Mouse (Mus musculus): ENCODE data around the gene Cela2a. TPM values are rescaled to one million over a fixed set of nuclear protein-coding genes. Genes with fewer than 3 reads are reported as not detected.

The Cela2a gene
- polyA plus RNA-seq (2016; fragmentation: Nextera tagmentation; extraction: Ambion mirVana) = not detected in 2 replicates

- 65% methylated on average over 5 of the region's 5 CpGs for WGBS
- H3K36me3 ChIP-seq = no peaks in the 10 kb centered on the region
- H3K4me3 ChIP-seq = no peak within 1 kb of the TSS
- no peaks in the 10 kb centered on the region for H3K27me3 ChIP-seq (ENCODE audit: insufficient read depth, poor library complexity, severe bottlenecking)
- DNase-seq (ENCODE audit: low spot score) = no peak
- H3K4me1 ChIP-seq = peaks cover 19% of the 10 kb centered on the region
- H3K9me3 ChIP-seq = no peaks in the 10 kb centered on the region
- H3K27ac ChIP-seq = no peak within 1 kb of the TSS
Observed at GRCm38 (mm10) chr4:141826060-141826459, at the start of gene Cela2a. Cela2a (minus strand) TSS chr4:141826160.

- Histone ChIP-seq H3K4me3 (peak overlapping the region; percentile 74), H3K27me3 (ENCODE audit: insufficient read depth, poor library complexity, severe bottlenecking) (no peaks in the 10 kb centered on the region), H3K27ac (peak overlapping the region; percentile 93), H3K36me3 (peaks cover 16% of the 10 kb centered on the region), H3K9me3 (no peaks in the 10 kb centered on the region), H3K4me1 (peaks cover 72% of the 10 kb centered on the region)
- no peak for DNase-seq (ENCODE audit: low spot score)
- WGBS = 7% methylated on average over 8 of the region's 8 CpGs
Observed at GRCm38 (mm10) chr4:141875481-141876108, 49.6 kb upstream of the Cela2a start.

GRCm38 (mm10) chr4:141874601-141875460 is 48.9 kb upstream of the Cela2a start, which contains the start of gene Efhd2:
Efhd2 (minus strand) TSS chr4:141874920.
- Histone ChIP-seq H3K9me3 (no peaks in the 10 kb centered on the region), H3K4me3 (peak within 1 kb of the TSS; percentile 74), H3K27me3 (ENCODE audit: insufficient read depth, poor library complexity, severe bottlenecking) (no peaks in the 10 kb centered on the region), H3K4me1 (peaks cover 74% of the 10 kb centered on the region), H3K27ac (peak within 1 kb of the TSS; percentile 93), H3K36me3 (peaks cover 24% of the 10 kb centered on the region)
- peak; percentile 98 for DNase-seq (ENCODE audit: low spot score)
- WGBS = under 1% methylated on average over 73 of the region's 73 CpGs

GRCm38 (mm10) chr4:141874111-141874600 is 48.2 kb upstream of the Cela2a start:
- no peaks in the 10 kb centered on the region for H3K9me3 ChIP-seq
- peak overlapping the region; percentile 74 for H3K4me3 ChIP-seq
- WGBS = under 1% methylated on average over 19 of the region's 19 CpGs
- peak overlapping the region; percentile 93 for H3K27ac ChIP-seq
- no peak for DNase-seq (ENCODE audit: low spot score)
- peaks cover 30% of the 10 kb centered on the region for H3K36me3 ChIP-seq
- H3K4me1 ChIP-seq = peaks cover 74% of the 10 kb centered on the region
- H3K27me3 ChIP-seq (ENCODE audit: insufficient read depth, poor library complexity, severe bottlenecking) = no peaks in the 10 kb centered on the region

GRCm38 (mm10) chr4:141872977-141873376 is 47.0 kb upstream of the Cela2a start:
- no peak for DNase-seq (ENCODE audit: low spot score)
- Histone ChIP-seq H3K9me3 (no peaks in the 10 kb centered on the region), H3K27me3 (ENCODE audit: insufficient read depth, poor library complexity, severe bottlenecking) (no peaks in the 10 kb centered on the region), H3K36me3 (peaks cover 41% of the 10 kb centered on the region), H3K27ac (peak overlapping the region; percentile 93), H3K4me3 (peak overlapping the region; percentile 74), H3K4me1 (peaks cover 80% of the 10 kb centered on the region)
- 56% methylated on average over 9 of the region's 9 CpGs for WGBS

GRCm38 (mm10) chr4:141871909-141872308 is 45.9 kb upstream of the Cela2a start:
- Histone ChIP-seq H3K27me3 (ENCODE audit: insufficient read depth, poor library complexity, severe bottlenecking) (no peaks in the 10 kb centered on the region), H3K27ac (peak overlapping the region; percentile 50), H3K4me3 (peak overlapping the region; percentile 74), H3K36me3 (peaks cover 45% of the 10 kb centered on the region), H3K9me3 (no peaks in the 10 kb centered on the region), H3K4me1 (peaks cover 91% of the 10 kb centered on the region)
- 51% methylated on average over 9 of the region's 9 CpGs for WGBS
- DNase-seq (ENCODE audit: low spot score) = no peak

- Histone ChIP-seq H3K9me3 (no peaks in the 10 kb centered on the region), H3K27me3 (ENCODE audit: insufficient read depth, poor library complexity, severe bottlenecking) (no peaks in the 10 kb centered on the region), H3K27ac (peak overlapping the region; percentile 50), H3K4me1 (peaks cover 93% of the 10 kb centered on the region), H3K4me3 (peak overlapping the region; percentile 74), H3K36me3 (peaks cover 45% of the 10 kb centered on the region)
- WGBS = 89% methylated on average over 3 of the region's 3 CpGs
- no peak for DNase-seq (ENCODE audit: low spot score)
Observed at GRCm38 (mm10) chr4:141871333-141871725, 45.4 kb upstream of the Cela2a start.

GRCm38 (mm10) chr4:141870666-141871332 is 44.8 kb upstream of the Cela2a start:
- Histone ChIP-seq H3K27me3 (ENCODE audit: insufficient read depth, poor library complexity, severe bottlenecking) (no peaks in the 10 kb centered on the region), H3K4me3 (no peak overlapping the region), H3K4me1 (peaks cover 93% of the 10 kb centered on the region), H3K36me3 (peaks cover 49% of the 10 kb centered on the region), H3K27ac (peak overlapping the region; percentile 50; the same call in 1 of the 2 replicates), H3K9me3 (no peaks in the 10 kb centered on the region)
- WGBS = 74% methylated on average over 11 of the region's 11 CpGs
- no peak for DNase-seq (ENCODE audit: low spot score)

- no peaks in the 10 kb centered on the region for H3K27me3 ChIP-seq (ENCODE audit: insufficient read depth, poor library complexity, severe bottlenecking)
- 68% methylated on average over 5 of the region's 5 CpGs for WGBS
- H3K4me3 ChIP-seq = peak overlapping the region; percentile 29; the same call in 1 of the 2 replicates
- H3K4me1 ChIP-seq = peaks cover 89% of the 10 kb centered on the region
- H3K36me3 ChIP-seq = peaks cover 59% of the 10 kb centered on the region
- peak overlapping the region; percentile 74 for H3K27ac ChIP-seq
- DNase-seq (ENCODE audit: low spot score) = no peak
- no peaks in the 10 kb centered on the region for H3K9me3 ChIP-seq
Observed at GRCm38 (mm10) chr4:141869436-141870215, 43.7 kb upstream of the Cela2a start.

GRCm38 (mm10) chr4:141868051-141868450 is 42.1 kb upstream of the Cela2a start:
- H3K27ac ChIP-seq = peak overlapping the region; percentile 85
- no peak for DNase-seq (ENCODE audit: low spot score)
- peaks cover 91% of the 10 kb centered on the region for H3K4me1 ChIP-seq
- H3K36me3 ChIP-seq = peaks cover 71% of the 10 kb centered on the region
- H3K9me3 ChIP-seq = no peaks in the 10 kb centered on the region
- H3K4me3 ChIP-seq = no peak overlapping the region
- 80% methylated on average over 10 of the region's 10 CpGs for WGBS
- H3K27me3 ChIP-seq (ENCODE audit: insufficient read depth, poor library complexity, severe bottlenecking) = no peaks in the 10 kb centered on the region

- peak overlapping the region; percentile 85 for H3K27ac ChIP-seq
- 34% methylated on average over 4 of the region's 4 CpGs for WGBS
- peak overlapping the region; percentile 28 for H3K4me3 ChIP-seq
- H3K27me3 ChIP-seq (ENCODE audit: insufficient read depth, poor library complexity, severe bottlenecking) = no peaks in the 10 kb centered on the region
- H3K36me3 ChIP-seq = peaks cover 77% of the 10 kb centered on the region
- no peaks in the 10 kb centered on the region for H3K9me3 ChIP-seq
- H3K4me1 ChIP-seq = peaks cover 89% of the 10 kb centered on the region
- DNase-seq (ENCODE audit: low spot score) = no peak
Observed at GRCm38 (mm10) chr4:141867498-141867897, 41.5 kb upstream of the Cela2a start.

- H3K4me1 ChIP-seq = peaks cover 84% of the 10 kb centered on the region
- no peak for DNase-seq (ENCODE audit: low spot score)
- H3K9me3 ChIP-seq = no peaks in the 10 kb centered on the region
- peak overlapping the region; percentile 85 for H3K27ac ChIP-seq
- peaks cover 78% of the 10 kb centered on the region for H3K36me3 ChIP-seq
- peak overlapping the region; percentile 28 for H3K4me3 ChIP-seq
- 12% methylated on average over 10 of the region's 10 CpGs for WGBS
- no peaks in the 10 kb centered on the region for H3K27me3 ChIP-seq (ENCODE audit: insufficient read depth, poor library complexity, severe bottlenecking)
Observed at GRCm38 (mm10) chr4:141866933-141867490, 41.1 kb upstream of the Cela2a start.

Data from heart, embryonic 10.5 days (tissue).